Mouse (Mus musculus) right cerebral cortex, adult 18-20 months (tissue): ENCODE data around the gene Siva1.

ENCODE experiments used
- DNase-seq: peaks from one replicate; pipeline ENCODE4 v3.0.0; 2022; ENCODE audit warnings: mixed read lengths

Gene Siva1

DNA sequence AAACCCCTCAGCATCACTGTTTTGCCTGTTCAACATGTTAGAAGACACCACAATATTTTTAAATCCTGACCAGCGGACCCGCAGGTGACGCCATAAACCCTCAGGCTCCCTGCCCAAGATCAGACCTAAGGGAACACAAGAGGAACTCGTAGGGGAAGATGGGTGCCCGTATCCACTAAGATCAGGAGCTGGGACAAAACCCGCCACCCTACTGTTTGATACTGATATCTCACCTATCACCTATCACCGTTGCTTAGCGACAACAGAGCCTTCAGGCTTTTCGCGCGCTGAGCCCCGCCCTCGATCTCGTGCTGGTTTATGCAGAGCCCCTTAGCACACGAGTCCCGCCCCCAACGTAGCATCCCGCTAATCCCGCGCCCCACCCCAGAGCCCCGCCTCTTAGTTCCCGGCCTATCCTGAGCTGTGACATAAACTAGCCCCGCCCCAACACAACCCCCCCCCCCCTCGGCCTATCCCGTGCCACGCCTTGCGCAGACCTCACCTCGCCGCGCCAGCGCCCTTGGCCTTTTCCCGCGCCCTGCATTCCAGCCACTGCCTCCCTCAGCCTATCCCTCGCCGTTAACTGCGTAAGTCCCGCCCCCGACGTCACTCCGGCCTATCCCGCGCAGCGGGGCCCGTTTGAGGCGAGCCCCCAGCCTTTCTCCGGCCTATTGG is at the start of gene Siva1:
Gene Siva1, plus strand, starts transcription at position 500 of the 675 bp plus-strand sequence.
- DNase-seq: peak; percentile 99

DNA sequence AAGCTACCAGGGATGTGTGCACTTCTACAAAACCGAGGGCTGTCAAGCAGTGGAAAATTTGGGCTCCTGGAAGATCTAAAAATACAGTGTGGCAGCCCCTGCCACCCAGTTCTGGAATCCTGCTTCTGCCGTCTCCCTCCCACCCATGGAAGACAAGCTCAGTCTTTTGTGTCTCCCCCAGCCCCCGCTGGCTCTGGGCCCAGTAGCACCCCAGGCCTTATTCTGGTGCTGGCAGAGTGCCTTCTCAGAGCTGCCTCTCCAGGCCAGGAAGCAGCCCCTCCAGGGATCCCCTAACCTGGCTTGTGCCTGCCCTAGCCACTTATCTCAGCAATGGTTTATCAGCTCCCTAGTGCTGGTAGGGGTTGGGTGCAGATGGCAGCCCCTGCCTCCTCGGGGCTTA is 49.5 kb upstream of the Siva1 start:
- peak; percentile 84 for DNase-seq

DNA sequence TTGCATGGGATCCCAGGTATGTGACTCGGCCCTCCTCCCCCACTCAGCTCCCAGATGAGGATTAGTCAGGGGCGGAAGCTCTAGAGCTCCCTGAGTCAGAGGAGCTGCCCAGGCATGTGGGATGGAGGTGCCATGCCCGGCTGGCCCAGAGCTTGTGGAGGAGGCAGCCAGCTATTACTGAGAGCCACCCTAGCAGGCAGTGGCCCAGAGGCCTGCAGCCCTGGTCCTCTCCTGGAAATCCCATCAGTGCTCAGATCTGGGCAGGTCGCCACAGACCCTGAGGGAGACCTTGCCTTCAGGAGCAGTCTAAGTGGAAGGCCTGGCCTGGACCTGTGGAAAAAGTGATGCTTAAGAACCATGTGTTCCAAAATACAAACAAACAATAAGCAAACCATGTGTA is 48.9 kb upstream of the Siva1 start:
- DNase-seq: peak; percentile 64

DNA sequence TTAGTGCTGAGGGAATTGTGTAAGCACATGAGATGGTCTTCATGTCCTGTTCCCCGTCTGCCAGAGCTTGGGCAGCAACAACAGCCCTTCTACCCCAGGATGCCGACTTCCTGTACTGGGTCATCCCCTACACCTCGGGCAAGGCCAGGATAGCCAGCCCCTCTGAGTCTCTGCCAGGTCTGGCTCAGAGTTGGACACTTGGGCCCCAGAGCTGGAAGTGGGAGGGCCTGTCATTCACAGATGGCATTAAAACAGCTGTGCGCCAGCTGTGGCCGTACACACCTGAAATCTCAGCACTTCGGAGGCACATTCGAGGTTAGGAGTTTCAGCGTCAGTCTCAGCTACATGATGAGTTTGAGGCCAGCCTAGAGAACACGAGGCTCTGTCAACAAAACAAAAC is 48.0 kb upstream of the Siva1 start:
- no peak for DNase-seq

DNA sequence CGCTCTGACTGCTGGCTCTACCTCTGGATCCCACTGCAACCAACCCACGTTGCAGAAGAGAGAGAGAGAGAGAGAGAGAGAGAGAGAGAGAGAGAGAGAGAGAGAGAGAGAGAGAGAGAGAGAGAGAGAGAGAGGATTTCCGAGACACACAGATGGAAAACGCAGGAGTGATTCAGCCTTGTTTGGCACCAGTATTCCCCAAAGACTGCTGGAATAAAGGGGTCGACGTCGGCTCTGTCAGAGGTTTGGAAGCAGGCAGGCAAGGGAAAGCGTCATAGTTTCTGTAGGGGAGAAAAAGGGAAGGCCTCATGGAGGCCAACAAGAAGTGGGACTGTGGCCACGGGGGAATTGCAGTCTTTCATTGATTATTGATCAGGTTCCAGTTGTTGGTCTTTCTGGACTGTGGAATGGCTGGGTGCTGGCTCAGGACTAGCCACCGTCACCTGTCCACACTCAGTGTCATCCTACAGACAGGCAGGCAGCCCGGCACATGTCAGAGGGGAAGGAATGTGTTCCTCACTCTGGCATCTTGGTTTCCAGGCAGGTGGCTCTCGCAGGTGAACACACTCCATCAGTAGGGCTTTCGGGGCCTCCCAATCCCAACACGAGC is 47.5 kb upstream of the Siva1 start:
- no peak for DNase-seq

DNA sequence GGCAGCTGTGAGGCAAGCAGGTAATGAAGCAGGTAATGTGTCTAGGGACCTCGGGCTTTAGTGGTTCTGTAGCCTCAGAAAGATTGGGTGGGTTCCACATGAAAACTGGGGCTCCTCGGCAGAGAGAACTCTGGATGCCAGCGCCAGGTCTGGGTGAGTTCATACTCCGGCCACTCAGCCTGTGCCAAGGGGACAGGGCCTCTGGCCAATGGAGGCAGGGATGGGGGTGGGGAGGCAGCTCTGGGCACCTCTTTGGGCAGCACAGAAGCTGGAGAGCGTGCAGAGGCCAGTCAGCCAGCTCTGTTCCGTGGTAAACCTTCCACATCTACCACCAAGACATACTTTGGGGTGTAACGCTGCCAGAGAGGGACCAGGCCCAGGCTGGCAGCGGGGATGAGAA is 46.9 kb upstream of the Siva1 start:
- DNase-seq: peak; percentile 68

DNA sequence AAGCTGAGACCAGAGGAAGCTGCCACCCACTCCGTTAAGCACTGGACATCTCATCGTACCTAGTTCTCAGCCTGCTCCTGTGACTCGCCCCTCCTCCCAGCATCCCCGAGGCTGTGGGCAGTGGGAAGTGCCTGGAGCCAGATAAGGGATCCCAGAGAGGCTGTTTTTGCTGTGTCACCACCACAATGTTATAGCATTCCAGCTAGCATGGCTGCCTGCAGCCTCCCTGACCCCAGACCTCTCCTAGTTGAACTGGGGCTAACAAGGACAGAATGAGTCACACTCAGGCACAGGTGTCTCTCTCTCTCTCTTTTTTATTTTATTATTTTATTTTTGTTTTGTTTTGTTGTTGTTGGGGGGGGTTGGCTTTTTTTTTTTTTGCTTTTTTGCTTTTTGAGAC is 45.3 kb upstream of the Siva1 start:
- DNase-seq: no peak

DNA sequence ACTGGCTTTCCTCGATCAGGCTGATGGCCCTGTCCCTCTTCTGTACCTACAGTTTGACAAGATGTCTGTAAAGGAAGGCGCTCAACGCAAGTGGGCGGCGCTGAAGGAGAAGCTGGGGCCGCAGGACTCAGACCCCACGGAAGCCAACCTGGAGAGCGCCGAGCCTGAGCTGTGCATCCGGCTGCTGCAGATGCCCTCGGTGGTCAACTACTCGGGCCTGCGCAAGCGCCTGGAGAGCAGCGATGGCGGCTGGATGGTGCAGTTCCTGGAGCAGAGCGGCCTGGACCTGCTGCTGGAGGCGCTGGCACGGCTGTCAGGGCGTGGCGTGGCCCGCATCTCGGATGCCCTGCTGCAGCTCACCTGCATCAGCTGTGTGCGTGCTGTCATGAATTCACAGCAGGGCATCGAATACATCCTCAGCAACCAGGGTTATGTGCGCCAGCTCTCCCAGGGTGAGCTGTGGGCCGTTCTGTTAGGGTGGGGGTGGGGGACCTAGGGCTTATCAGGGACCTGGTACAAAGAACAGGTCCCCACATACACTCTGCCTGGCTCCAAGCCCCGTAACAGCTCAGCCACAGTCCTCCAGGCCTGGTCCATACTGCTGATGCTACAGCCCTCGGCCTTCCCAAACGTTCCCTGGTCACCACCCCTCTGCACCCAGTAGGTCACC is 44.4 kb upstream of the Siva1 start:
- no peak for DNase-seq

DNA sequence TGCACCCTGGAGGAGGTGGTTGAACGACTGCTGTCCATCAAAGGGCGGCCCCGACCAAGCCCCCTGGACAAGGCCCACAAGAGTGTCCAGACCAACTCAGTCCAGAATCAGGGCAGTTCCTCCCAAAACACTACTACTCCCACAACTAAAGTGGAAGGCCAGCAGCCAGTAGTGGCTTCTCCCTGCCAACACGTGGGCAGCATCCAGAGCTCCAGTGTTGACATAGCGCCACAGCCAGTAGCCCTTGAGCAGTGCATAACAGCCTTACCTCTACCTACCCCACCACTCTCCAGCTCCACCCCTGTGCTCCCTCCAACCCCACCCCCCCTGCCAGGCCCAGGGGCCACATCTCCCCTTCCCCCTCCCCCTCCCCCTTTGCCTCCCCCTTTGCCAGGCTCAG is 40.5 kb upstream of the Siva1 start:
- DNase-seq: no peak

DNA sequence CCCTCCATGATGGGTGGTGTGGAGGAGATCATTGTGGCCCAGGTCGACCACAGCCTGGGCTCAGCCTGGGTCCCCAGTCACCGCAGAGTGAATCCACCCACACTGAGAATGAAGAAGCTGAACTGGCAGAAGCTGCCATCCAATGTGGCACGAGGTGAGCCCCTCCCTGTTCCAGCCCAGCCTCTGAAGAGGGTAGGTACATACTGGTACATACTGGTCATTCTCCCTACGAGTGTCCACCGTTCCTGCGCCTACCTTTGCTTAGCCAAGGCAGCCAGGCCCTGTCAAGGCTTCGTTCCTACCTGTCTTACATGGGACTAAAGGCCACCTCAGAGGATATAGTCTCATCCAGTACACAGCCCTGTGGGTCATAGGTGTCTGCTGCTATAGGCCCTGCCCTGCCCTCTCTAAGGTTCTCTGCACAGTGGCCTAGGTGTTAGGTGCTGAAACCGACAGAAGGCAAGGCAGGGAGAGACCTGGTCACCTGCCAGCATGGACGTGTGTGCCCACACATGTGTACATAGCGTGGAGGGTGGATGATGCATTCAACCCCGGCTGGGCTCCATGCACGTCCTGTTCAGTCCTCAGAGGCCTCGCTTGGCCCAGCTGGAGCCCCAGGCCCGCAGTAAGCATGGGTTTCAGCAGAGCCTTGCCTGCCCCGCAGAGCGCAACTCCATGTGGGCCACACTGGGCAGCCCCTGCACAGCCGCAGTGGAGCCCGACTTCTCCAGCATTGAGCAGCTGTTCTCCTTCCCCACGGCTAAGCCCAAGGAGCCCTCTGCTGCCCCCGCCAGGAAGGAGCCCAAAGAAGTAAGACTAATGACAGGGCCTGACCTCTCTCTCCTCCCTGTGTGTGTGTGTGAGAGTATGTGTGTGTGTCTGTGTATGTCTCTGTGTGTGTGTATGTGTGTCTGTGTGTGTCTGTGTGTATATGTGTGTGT is 39.5 kb upstream of the Siva1 start:
- no peak for DNase-seq

DNA sequence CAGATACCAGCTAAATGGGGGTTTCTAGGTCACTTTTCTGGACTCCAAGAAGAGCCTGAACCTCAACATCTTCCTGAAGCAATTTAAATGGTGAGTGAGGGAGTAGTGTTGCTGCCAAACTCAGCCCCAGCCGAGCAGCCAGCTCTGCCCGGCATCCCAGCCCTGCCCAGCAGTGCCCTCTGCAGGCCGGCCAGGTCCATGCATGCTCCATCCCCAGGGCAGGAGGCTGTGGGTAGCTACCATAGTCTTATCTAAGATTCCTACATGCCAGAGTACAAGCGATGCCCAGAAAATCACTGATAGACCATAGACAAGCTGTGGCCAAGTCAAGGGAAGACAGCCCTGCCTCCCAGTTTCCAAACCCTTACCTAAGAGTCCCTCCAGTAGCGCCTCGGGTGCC is 38.7 kb upstream of the Siva1 start:
- DNase-seq: peak; percentile 81

DNA sequence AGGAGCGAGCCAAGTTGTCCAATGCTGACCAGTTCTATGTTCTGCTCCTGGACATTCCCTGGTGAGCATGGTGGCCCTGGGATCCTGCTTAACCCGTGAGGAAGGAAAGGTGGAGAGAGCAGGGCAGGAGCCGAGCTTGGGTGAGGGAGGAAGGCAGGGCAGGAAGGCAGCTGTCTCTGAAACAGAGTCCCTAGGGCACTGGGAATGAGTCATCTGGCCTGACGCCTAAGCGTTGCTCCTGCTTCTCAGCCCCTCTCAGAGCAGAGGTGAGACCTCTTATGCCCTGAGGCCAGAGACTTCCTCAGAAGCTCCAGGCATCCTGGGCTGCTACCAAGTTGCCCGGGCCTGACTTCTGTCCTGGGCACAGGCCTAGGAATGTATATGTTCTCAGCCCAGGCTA is 37.5 kb upstream of the Siva1 start:
- DNase-seq: no peak

DNA sequence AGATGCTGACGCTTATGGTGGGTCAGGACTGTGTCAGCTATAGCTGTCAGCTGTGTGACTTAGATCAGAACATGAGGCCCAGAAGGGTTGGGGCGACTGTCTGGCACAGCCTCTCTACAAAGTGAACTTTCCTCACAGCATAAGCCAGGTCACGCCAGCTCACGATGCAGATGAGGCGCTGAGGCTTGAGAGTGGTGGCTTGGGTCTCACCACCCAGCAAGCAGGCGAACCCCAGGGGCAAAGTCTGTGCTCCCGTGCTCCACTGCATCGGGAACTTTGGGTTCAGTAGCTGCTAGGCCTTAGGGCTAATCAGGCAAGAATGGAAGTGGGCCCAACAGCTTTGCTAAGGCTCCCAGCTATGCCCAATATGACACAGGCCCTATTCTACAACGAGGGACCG is 35.4 kb upstream of the Siva1 start:
- DNase-seq: no peak

DNA sequence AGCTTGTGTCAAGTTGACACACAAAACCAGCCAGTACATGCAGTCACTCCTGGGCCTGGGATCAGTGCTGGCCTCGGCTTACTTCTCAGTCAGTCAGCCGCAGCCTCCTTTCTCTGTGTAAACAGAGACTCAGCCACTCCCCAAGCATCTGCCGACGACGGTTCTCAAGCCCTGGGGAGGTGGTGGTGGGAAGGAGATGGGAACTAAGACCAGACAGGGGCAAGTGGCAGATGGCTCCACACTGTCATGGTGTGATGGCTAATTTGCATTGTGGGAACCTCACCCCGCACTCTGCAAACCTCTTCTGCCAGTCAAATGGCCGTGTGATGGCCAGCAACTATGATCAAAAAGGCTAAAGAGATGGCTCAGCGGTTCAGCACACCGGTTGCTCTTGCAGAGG is 27.8 kb upstream of the Siva1 start:
- DNase-seq: no peak

DNA sequence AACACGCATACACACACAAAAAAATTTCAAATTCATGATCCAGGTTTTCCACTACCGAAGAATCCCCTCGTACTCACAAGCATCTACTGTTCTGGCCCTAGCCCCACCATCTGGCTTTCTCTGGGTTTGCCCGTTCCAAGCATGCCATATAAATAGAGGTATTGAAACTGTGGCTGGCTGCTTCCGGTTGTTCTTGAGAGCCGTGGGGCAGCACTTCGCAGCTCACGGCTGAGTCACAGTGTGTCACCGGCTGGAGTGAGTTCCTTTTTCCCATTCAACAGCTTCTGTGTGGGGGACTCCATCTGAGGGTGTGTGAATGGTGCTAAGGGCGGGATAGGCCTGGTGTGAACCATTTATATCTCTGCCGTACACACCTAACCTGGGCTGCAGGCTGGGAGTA is 27.3 kb upstream of the Siva1 start:
- peak; percentile 91 for DNase-seq

DNA sequence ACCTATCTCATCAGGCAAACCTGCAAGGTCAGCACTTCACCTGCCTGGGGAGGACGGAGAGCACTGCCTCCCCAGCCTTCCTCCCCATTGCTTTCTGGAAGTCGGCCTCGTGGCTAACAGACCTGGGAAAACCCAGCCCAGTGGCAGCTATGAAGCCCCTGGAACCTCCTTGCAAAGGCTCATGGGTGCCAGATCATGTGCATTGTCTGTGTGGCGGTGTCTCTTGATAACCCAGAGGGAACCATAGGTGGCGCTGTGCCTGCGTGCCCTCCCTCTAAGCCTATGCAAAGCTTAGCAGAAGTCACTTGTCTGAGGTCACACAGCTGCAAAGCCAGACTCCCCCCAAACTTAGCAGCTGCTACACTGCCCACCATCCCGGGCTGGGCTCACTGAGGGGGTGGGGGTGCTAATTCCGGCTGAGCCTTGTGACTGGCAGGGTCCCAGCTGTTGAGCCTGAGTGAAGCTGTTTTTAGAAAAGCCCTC is 26.5 kb upstream of the Siva1 start:
- DNase-seq: peak; percentile 72

DNA sequence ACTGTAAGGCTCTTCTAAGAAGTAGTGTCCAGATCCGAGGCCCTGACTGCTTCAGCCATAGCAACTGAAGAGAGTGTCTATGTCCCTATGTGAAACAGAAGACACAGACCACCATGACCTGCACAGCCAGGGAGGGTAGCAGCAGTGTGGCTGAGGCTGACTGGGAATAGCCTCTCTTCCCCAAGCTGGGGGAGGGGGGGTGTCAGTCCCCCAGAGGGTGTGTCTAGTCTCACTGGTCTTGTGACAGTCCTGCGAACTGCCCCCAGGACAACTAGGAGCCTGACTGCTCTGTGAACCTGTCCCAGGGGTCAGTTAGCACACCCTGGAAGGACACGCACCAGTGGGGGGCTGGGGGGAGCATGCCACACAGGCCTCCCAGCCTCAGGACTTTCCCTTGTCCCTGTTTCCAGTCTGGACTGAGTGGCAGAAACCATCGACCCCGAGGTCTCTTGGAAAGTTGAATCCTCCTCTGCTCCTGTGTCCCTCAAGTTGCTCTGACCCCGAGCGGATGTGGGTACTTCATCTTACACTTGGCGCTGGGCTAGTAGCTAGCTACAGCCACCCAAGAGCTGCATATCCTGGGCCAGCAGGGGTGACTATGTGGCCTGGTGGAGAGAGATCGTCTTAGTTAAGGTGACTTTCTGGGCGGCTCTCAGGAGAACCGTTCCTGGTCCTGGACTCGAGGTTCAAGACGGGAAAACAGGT is 25.3 kb upstream of the Siva1 start:
- DNase-seq: no peak

DNA sequence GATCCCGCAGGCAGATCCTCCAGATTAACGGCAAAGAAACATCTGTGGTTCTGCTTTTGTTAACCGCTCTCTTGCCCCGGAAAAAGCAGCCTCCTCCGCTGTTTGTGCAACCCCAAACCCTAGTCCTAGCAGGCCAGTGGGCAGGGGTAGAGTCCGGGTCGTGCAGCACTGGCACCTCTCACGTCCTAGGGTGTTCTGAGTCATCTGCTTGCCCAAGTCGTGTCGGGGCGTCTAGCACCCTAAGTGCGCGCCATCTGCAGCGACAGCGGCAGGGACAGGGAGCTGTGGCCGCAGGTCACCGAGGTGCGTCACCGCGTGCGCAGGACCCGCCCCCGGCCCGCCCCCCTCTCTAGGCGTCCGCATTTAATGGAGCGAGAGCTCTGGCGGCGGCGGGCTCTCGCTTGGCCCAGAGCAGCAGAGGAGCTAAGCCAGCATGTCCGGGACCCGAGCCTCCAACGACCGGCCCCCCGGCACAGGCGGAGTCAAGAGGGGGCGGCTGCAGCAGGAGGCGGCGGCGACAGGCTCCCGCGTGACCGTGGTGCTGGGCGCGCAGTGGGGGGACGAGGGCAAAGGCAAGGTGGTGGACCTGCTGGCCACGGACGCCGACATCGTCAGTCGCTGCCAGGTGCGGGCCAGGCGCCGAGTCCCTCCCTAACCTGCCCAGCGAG is 24.7 kb upstream of the Siva1 start, which contains the start of gene Adssl1:
Gene Adssl1, plus strand, starts transcription at position 360 of the 668 bp plus-strand sequence.
- peak; percentile 62 for DNase-seq

DNA sequence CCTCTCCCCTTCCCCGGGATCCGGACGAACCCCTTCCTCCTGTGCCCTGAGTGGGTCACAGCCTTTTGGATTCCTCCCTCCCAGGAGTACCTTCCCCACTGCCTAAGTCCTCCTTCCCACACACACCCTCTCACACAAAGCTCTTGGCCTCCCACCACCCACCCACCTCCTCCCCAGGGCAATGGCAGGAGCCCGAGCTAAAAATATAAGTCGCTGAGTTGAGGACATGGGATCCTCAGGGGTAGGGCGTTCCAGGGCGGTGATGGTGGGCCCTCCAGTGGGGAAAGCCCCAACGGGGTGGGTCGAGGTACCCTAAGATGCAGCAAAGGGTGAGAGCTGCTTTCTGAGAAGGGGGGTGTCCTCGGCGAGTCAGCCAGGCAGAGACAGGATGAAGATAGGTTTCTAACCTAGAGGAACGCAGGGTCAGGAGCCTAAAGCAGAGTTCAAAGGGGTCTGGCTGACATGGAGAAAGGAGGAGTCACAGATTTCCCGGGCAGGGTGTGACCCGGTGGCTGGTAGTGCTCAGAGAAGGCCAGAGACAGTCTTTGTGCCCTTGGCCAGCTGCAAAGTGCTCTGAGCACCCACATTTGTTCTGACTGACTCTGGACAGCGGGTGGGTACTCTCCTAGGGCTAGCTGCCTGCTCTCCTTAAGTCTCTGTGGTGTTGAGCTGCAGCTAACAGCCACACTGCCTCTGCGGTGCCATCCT is 24.0 kb upstream of the Siva1 start:
- DNase-seq: no peak

DNA sequence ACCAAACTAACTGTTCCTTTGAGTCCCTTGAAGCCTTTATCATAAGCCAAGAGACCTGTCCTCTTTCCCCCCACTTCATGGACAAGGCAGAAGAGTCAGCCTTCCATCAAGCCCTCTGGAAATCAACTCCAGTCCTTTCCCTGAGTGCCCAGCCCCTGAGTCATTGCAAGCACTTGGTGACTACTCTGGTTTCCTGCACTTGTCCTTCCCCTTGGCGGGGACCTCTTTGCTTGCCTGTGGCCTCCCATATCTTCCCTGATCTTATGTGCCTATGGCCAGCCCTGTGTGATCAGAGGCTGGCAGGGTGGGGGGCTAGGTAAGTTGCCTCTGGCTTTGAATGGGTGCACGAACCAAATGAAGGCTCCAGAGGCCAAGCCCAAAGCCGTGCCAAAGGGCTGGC is 22.6 kb upstream of the Siva1 start:
- no peak for DNase-seq

DNA sequence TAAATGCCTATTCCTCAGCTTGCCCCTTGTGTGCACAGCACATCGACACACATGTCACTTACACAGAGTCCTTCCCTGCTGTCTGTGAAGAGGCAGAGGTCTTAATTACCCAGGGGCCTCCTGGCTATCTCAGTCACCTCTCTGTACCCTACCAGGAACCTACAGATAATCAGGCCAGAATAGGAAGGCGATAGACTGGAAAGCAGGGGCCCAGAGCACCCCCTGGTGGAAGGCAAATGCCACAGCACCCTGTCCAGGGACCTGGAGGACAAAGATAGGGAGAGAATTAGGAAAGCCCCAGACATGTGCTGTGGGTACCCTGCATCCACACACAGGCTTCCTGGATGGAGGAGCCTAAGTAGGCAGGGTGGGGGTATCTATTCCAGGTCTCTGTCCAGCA is 20.7 kb upstream of the Siva1 start:
- peak; percentile 57 for DNase-seq
